Mouse (Mus musculus): ENCODE measurements around the gene Sema4b. TPM values are rescaled to one million over a fixed set of nuclear protein-coding genes. Genes with fewer than 3 reads are reported as not detected.
A peak's percentile ranks its signal among the peaks of the same experiment; 100 is the strongest.

Sema4b gene
- total RNA-seq, 4 experiments from 2014 or later: 10.9 to 14.0 (median 11.7) TPM

DNA sequence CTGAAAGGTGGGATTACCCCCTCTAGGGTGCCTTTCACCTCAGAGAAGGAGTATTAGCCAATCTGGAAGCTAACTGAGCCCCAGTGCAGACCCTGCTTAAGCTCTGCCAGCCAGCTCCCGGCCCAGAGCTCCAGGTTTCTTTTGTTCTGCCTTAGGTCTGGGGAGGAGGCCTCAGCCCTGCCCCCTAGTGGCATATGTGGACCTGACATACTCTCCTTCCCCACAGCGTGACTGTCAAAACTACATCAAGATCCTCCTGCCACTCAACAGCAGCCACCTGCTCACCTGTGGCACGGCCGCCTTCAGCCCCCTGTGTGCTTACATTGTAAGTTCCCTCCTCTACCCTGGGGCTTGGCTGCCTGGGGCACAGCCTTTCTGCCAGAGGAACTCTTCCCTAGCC lies 28.8 kb downstream of the Sema4b start:
- peak; percentile 71 for DNase-seq (ENCODE audit: low spot score)

DNA sequence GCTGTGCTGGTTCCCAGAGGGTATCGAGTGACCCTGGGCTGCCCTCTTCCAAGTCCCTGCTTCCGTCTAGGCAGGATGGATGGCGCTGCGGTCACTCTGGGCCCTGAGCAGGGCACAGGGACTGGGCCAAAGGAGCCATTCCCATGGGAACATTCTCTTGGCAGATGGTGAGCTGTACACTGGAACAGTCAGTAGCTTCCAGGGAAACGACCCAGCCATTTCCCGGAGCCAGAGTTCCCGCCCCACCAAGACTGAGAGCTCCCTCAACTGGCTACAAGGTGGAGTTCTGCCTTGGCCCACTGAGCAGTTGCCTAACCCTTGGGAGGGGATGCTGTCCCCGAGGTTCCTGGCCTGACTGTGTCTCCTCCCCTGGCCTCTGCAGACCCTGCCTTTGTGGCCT lies 29.9 kb downstream of the Sema4b start:
- peak; percentile 75 for DNase-seq (ENCODE audit: low spot score)

DNA sequence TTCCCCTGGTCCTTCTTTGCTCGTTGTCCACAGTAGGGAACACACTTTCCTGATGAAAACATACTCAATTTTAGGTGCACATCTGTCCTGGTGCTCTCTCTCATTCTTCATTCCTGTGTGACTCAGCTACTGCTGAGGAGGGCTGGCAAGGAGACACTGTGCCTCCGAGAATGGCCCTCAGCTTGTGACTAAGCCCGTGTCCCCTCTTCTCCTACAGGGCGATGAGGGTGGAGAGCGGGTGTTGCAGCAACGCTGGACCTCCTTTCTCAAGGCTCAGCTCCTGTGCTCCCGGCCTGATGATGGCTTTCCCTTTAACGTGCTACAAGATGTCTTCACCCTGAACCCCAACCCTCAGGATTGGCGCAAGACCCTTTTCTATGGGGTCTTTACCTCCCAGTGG lies 32.0 kb downstream of the Sema4b start:
- DNase-seq (ENCODE audit: low spot score): no peak

DNA sequence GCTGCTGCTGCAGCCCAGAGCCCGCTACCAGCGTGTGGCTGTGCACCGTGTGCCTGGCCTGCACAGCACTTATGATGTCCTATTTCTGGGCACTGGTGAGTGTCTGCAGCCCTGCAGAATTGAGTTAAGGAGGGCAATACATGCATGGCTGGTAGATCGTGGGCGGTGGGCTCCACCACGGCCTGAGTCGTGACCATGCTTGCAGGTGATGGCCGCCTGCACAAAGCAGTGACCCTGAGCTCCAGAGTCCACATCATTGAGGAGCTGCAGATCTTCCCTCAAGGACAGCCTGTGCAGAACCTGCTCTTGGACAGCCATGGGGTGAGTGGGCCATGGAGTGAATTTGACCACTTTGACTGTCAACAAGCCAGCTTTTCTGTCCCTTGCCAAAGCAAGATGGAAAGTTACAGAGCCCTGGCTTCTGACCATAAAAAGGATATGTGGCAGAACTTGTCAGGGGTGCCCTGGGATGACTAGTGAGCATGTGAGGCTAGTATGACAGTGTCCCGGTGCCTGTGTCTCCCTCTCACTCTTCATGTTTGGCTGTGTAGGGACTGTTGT lies 33.7 kb downstream of the Sema4b start:
- DNase-seq (ENCODE audit: low spot score): no peak

GRCm38 (mm10) chr7:80221179-80221750 lies 34.6 kb downstream of the Sema4b start:
- no peak for DNase-seq (ENCODE audit: low spot score)

DNA sequence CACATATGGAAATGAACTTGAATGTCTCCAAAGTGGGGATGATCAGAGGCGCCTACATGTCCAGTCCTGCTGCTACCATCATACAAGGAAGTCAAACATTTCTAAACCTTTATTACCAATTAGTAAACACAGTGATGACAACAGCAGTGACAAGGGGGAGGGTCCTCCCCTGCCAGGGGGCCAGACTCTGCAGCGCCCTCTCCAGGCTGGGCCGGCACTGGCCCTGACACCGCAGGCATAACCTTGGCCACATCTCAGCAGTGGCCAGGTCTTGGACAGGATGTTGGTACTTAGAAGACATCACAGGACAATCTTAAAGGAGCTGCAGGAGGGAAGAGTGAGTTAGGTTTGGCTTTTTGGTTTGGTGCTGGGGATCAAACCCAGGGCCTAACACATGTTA lies 40.4 kb downstream of the Sema4b start:
- no peak for DNase-seq (ENCODE audit: low spot score)

DNA sequence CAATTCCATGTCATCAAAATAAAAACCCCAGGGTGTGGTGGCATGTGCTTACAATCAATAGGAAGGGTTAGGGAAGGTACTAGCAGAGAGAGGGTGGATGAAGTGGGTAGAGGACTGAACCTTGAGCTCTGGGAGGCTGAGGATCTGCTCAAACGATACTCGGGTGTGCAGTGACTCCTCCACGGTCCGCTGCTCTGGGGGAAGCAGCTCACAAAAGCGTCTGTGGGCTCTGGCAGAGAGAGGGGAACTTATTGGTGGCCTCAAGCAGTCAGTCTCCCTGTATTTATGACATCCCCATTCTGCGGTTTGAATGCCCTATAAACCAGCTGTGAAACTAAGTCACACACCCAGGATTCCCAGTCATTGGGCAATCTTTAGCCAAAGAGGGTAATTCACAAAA lies 43.6 kb downstream of the Sema4b start:
- no peak for DNase-seq (ENCODE audit: low spot score)

DNA sequence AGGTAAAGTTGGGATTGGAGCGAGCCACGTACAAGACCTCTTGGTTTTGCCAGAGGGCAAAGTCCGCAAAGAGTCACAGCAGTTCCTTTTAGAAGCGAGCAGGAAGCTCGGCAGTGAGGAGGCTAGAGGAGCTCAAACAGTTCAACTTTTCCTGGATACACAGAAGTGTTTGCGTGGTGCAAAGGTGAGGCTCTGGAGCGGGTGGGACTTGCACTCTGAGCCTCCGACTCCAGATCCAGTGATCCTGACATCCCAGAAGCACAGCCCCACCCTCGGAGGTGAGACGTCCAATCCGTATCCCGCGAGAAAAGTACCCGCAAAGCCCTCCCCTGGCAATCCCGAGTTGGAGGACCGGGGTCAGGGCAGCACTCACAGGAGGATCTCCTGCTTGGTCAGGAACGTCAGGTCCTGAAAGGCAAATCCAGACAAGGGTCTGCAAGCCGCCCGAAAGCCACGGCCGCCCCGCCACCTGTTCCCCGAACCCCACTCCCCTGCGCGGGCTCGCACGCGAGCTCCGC lies 45.4 kb downstream of the Sema4b start:
- DNase-seq (ENCODE audit: low spot score): no peak

DNA sequence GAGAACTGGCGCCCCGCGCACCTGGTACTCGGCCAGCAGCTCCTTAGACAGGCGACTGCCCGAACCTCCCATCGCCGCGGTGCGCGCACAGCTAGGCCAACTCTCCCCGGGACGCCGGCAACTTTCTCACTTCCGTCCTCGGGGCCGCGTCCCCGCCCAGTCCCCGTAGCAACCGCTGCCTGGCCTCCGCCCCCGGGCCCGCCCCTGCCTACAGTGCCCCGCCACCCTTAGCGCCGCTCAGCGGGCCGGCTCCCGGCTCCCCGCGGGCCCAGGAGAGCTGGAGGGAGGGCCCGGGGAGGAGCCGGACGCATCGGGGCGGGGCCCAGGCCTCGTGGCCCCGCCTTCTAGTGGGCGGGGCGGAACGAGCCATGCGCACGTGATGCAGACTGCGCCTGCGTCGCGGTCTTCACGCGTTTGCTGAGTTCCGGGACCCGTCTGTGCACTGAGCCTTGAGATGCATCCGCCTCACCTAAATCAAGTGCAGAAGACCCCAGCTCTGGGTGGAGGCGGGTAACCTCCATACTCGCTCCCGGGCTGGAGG lies 45.9 kb downstream of the Sema4b start, which contains the start of the genes Cib1 and Gdpgp1:
TSS of gene Cib1 (minus strand) at position 325 of the 541 bp plus-strand sequence.
TSS of gene Gdpgp1 (plus strand) at position 377 of the 541 bp plus-strand sequence.
- DNase-seq (ENCODE audit: low spot score): peak; percentile 94

- no peak for DNase-seq (ENCODE audit: low spot score)
Observed at GRCm38 (mm10) chr7:80233799-80234198, 47.2 kb downstream of the Sema4b start.

DNA sequence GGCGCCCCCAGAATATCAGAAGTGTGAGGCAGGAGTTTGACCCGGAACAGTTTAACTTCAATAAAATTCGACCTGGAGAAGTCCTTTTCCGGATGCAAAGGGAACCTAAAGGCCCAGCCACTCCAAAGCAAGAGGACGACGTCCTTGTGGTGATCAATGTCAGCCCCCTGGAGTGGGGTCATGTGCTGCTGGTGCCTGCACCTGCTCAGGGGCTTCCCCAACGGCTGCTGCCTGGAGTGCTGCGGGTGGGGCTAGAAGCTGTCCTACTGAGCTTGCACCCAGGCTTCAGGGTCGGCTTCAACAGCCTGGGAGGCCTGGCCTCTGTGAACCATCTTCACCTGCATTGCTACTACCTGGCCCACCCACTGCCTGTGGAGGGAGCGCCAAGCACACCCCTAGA lies 51.9 kb downstream of the Sema4b start:
- DNase-seq (ENCODE audit: low spot score): no peak

DNA sequence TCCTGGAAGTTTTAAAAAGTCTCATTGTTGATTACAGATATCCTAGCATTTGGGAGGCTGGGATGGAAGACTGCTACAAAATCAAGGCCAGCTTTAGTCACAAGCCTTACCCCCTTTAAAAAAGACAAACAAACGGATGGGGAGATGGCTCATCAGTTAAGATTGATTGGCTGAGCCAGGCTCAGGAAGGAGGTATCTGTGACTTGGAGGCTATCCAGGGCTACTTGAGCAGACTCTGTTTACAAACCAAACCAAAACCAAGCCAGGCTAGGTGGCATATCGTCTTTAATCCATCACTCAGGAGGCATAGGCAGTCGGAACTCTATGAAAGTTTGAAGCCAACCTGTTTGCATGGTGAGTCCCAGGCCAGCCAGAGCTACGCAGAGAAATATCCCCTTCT lies 55.0 kb downstream of the Sema4b start:
- DNase-seq (ENCODE audit: low spot score): no peak

GRCm38 (mm10) chr7:80244851-80245250 lies 58.2 kb downstream of the Sema4b start:
- no peak for DNase-seq (ENCODE audit: low spot score)

GRCm38 (mm10) chr7:80246148-80246721 lies 59.6 kb downstream of the Sema4b start, which contains the start of gene Ttll13:
Gene Ttll13, plus strand, starts transcription at chr7:80246376.
- DNase-seq (ENCODE audit: low spot score): peak; percentile 96

DNA sequence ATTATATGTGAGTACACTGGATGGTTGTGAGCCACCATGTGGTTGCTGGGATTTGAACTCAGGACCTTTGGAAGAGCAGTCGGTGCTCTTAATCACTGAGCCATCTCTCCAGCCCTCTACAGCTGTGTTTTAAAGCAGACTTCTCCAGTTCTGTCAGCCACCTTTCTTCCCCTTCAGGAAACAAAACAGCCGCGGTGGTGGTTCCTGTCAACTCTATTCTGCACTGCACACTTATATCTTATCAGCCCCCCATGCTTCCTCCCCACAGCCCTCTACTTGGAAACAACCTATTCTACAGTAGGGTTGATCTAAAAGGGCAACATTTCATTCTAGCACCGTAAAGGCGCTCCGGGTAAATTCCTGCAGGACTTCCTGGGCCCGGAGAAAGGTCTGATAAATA lies 60.2 kb downstream of the Sema4b start:
- no peak for DNase-seq (ENCODE audit: low spot score)

- DNase-seq (ENCODE audit: low spot score): no peak
Observed at GRCm38 (mm10) chr7:80252437-80252836, 65.8 kb downstream of the Sema4b start.

DNA sequence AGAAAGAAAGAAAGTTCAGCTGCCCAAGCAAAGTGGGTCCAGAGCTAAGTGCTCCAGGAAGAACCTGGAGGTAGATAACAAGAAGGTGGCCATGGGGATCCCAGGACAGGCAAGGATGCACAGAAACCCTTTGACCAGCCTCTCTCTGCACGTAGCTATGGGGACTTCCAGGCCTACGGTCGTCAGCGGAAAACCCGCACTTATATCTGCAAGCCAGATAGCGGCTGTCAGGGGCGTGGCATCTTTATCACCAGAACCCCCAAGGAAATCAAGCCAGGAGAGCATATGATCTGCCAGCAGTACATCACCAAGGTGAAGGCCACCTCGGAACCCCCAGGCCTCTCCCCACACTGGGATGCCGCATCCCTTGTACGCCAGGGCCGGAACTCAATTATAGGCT lies 66.2 kb downstream of the Sema4b start:
- DNase-seq (ENCODE audit: low spot score): no peak

DNA sequence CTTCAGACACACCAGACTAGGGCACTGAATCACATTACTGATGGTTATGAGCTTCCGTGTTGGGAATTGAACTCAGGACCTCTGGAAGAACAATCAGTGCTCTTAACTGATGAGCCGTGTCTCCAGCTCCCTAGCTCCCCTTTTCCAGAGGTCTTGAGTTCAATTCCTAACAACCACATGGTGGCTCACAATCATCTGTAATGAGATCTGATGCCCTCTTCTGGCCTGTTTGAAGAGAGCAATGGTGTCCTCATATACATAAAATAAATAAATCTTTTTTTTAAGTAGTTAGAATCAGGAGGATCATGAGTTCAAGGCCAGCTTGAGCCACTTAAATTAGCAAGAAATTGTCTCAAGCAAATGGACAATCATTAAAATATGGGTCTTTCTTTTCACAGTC lies 69.3 kb downstream of the Sema4b start:
- no peak for DNase-seq (ENCODE audit: low spot score)

GRCm38 (mm10) chr7:80257706-80258105 lies 71.1 kb downstream of the Sema4b start:
- no peak for DNase-seq (ENCODE audit: low spot score)

DNA sequence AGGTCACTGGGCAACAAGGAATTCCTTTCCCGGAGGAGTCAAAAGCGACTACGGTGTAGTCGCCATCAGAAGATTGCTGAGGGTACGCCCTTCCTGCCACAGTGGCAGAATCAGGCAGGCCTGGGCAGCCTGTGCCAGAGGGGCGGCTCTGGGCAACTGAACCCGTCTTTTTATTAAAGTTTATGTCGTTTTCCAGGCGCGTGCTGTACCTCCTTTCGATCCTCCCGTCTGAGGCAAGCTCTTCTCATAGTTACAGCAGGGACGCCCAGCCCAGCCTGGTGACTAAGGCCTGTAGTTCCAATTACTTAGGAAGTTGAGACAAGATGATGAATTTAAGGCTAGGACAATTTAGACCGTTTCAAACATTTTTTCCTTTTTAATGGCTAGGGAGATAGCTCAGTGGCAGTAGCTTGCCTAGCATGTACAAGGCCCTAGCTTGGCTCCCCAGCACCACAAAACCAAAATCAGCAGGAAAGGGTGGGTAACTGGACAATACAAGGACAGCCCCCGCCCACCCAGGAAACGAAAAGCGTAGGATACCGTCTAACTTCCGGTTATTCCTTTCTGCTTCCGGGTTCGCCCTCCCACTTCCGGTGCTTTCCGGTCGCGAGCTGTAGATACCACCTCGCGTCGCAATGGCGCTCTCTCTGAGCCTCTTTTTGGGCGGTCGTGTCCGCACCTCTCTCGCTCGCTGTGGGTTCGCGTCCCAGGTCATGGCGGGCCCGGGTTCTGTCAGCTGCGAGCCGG lies 74.2 kb downstream of the Sema4b start, which contains the start of gene Ngrn:
TSS of gene Ngrn (plus strand) at position 591 of the 747 bp plus-strand sequence.
- DNase-seq (ENCODE audit: low spot score): peak; percentile 89

DNA sequence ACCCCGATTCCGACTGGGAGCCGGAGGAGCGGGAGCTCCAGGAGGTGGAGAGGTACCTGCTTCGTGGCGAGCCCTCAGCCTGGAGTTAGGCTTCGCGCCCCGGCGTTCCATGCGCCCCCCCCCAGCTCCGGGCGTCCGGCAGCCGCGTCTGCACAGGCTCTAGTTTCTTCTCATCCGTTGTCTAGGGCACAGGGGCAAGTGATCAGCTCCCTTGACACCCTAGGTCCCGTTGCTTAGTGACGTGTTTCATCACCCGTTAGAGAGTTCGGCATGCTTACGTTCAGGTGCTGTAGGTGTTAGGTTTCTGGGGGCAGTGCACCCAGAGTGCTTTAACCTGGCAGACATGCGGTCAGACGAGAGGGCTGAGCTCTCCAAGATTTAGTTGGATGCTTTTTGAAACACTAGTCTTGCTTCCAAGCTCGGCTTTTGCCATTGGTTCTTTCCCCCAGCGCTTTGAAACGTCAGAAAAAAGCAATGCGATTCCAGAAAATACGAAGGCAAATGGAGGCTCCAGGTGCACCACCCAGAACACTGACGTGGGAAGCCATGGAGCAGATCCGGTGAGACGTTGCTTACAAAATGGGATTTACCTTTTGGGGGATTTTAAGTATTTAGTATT lies 74.8 kb downstream of the Sema4b start:
- no peak for DNase-seq (ENCODE audit: low spot score)

GRCm38 (mm10) chr7:80264606-80265005 lies 78.0 kb downstream of the Sema4b start:
- no peak for DNase-seq (ENCODE audit: low spot score)

Measured in heart, adult 8-10 months (tissue).